Mouse (Mus musculus) liver, embryonic 13.5 days (tissue): ENCODE data around the gene Gpx4. TPM values are rescaled to one million over a fixed set of nuclear protein-coding genes. Genes with fewer than 3 reads are reported as not detected.

ENCODE experiments used
- ATAC-seq: fragments of 200-750 bp; cut with Nextera tagmentation; 2 replicates; pipeline ENCODE4 v1.8.0; 2017; ENCODE audit warnings: low read depth, mild to moderate bottlenecking, moderate number of reproducible peaks, moderate library complexity
- DNase-seq: peaks from one replicate; pipeline ENCODE4 v3.0.0; 2022
- H3K27ac ChIP-seq: fragments of 300-500 bp; sonication (generic); 2 replicates; pipeline ENCODE4 v1.5.1; 2015; ENCODE audit warnings: moderate library complexity, mild to moderate bottlenecking, inconsistent platforms
- H3K27me3 ChIP-seq: fragments of 300-500 bp; sonication (generic); 2 replicates; pipeline ENCODE4 v1.6.1; 2015; ENCODE audit warnings: mild to moderate bottlenecking, inconsistent platforms
- H3K36me3 ChIP-seq: fragments of 300-500 bp; sonication (generic); 2 replicates; pipeline ENCODE4 v1.6.1; 2015; ENCODE audit warnings: mild to moderate bottlenecking, inconsistent platforms
- H3K4me1 ChIP-seq: fragments of 300-500 bp; sonication (generic); replicated peaks from 2 replicates; pipeline ENCODE4 v1.6.1; 2015; ENCODE audit warnings: inconsistent platforms
- H3K4me2 ChIP-seq: fragments of 300-500 bp; sonication (generic); 2 replicates; pipeline ENCODE4 v1.6.1; 2015; ENCODE audit warnings: inconsistent platforms, mild to moderate bottlenecking, moderate library complexity
- H3K4me3 ChIP-seq: fragments of 300-500 bp; sonication (generic); replicated peaks from 2 replicates; pipeline ENCODE4 v1.5.1; 2015; ENCODE audit warnings: mild to moderate bottlenecking, inconsistent platforms
- H3K9ac ChIP-seq: fragments of 300-500 bp; sonication (generic); 2 replicates; pipeline ENCODE4 v1.6.1; 2015; ENCODE audit warnings: mild to moderate bottlenecking, inconsistent platforms
- H3K9me3 ChIP-seq: fragments of 300-500 bp; sonication (generic); replicated peaks from 2 replicates; pipeline ENCODE4 v1.6.1; 2016; ENCODE audit warnings: inconsistent platforms
- WGBS: fragments of 180-500 bp; shearing (Covaris S2); methylation state at CpG from one replicate; pipeline ENCODE4 v1.1.7; 2015; ENCODE audit not compliant: insufficient replicate concordance; 5-methylcytosine and 5-hydroxymethylcytosine counted together
- polyA plus RNA-seq: library from polyadenylated mRNA; unstranded; fragments of >200 nt; fragmentation: Nextera tagmentation; extraction: Ambion mirVana; gene quantifications from 2 replicates; pipeline ENCODE4 v1.2.1, GENCODE M21; 2015

Gene Gpx4
- polyA plus RNA-seq, 1 experiment from 2014 or later: 677 TPM

DNA sequence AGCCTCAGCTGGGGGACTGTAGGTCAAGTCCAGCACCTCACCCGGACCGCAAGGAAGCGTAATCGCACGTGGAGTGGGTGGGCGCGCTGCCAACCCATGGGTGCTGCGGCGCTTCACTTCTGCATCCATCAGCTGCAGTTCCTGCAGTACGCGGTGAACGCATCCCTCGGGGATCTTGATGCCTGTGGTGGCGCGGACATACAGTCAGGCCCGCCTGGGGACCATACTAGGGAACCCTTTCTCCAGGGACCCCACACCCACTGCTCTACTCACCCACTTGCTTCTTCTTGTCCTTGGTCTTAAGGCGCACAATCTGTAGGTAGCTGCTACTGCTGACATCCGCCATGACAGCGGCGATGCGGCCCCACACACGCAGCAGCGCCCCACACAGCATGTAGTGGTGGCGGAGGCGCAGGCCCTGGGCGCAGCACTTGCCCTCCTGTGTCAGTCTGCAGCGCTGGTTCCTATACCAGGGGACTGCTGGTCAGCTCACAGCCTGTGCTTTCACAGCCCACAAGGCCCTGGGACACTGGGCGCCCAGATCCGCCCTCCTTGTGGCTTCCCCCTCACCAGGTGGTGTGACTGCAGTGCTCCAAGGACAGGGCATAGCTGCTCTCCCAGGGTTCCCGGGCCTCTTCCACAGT lies 10.8 kb downstream of the Gpx4 start:
- no peak overlapping the region for H3K9ac ChIP-seq
- peaks cover 40% of the 10 kb centered on the region for H3K4me1 ChIP-seq
- H3K27ac ChIP-seq: peak overlapping the region; percentile 13; the same call in 1 of the 2 replicates
- H3K4me2 ChIP-seq: no peak overlapping the region
- WGBS: 88% methylated on average over 30 of the region's 30 CpGs
- ATAC-seq: no peak
- peaks cover 77% of the 10 kb centered on the region for H3K36me3 ChIP-seq
- no peaks in the 10 kb centered on the region for H3K9me3 ChIP-seq
- H3K4me3 ChIP-seq: no peak overlapping the region
- DNase-seq: no peak
- no peaks in the 10 kb centered on the region for H3K27me3 ChIP-seq

DNA sequence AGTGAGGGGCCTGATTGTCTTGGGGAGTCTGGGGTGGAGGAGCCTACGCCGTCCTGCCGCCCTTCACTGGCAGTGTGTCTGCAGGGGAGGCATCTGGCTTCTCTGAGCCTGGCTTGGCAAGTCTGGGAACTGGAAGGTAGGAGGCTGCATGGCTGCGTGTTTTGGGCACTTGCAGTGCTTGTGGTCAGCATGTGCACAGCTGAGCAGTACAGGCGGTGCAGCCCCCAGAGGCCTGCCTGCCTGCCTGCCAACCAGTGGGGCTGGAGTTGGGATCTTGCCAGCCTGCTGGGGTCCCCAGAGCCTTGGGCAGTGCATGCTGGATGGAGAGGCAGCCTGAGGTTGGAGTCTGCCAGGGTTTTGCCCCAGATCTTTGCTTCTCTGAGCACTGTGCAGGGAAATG lies 16.1 kb downstream of the Gpx4 start:
- peaks cover 95% of the 10 kb centered on the region for H3K36me3 ChIP-seq
- H3K4me3 ChIP-seq: no peak overlapping the region
- H3K27ac ChIP-seq: no peak overlapping the region
- DNase-seq (no peak), ATAC-seq (no peak)
- H3K4me1 ChIP-seq: peaks cover 3% of the 10 kb centered on the region
- H3K9me3 ChIP-seq: no peaks in the 10 kb centered on the region
- 0 out of 2 replicates have a peak overlapping the region, but pooled peaks have one; percentile 26 for H3K9ac ChIP-seq
- H3K27me3 ChIP-seq: no peaks in the 10 kb centered on the region
- no peak overlapping the region for H3K4me2 ChIP-seq
- WGBS: 92% methylated on average over 5 of the region's 5 CpGs

DNA sequence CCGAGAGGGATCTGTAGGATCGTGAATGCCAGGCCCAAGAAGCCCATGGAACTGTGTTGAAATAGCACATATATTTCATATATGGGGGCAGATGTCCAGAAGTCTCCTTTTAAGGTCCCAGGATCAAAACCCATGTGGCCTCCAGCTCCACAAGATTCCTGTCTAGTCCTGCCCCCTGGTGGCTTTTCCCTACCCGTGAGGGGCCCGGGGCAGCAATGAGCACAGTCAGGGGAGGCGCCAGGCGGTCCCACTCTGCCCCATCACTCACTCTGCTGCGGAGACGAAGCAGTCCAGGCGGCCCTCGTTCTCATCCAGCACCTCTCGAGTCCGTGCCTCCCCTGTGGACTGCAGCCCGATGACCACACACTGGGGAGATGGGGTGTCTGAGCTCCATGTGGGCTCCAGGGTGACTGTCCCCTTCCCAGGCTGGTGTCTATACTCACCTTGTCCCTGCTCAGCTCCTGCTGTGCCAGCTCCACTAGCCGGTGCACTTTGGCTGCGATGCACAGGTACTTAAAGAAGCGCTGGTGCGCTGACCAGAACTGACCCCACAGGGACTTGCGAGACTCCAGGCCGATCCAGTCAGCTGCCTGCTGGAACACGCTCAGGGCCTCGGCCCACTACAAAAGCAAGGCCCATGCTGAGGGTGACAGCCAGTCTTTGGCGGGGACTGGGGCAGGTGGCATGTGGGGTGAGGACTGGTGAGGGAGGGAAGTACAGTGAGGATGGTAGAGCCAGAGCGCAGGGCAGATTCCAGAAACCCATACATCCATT lies 17.1 kb downstream of the Gpx4 start:
- WGBS: 86% methylated on average over 23 of the region's 23 CpGs
- Histone ChIP-seq H3K9me3 (no peaks in the 10 kb centered on the region), H3K27me3 (no peaks in the 10 kb centered on the region), H3K4me1 (peaks cover 3% of the 10 kb centered on the region; the same call in 1 of the 2 replicates), H3K9ac (no peak overlapping the region), H3K36me3 (peaks cover 91% of the 10 kb centered on the region), H3K4me2 (no peak overlapping the region), H3K4me3 (no peak overlapping the region), H3K27ac (no peak overlapping the region; the same call in 1 of the 2 replicates)
- DNase-seq: no peak
- ATAC-seq: no peak

DNA sequence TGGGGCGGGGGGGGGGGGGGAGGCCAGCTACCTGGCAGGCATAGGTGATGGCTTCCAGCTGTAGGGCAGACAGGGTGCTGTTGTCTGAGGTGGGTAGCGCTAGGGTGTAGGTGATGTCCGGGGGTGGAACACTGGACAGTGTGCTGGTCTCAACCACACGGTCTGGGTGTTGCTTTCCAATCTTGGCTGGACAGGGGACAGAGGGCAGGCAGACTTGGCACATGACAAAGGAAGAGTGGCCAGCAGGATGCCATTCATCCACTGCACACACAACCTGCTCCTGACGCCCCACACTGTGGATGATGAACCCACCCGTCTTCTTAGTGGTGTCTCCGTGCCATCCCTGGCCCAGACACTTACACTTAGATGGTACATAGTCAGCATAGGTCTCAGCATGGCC lies 22.3 kb downstream of the Gpx4 start:
- DNase-seq (no peak), ATAC-seq (no peak)
- H3K27me3 ChIP-seq: no peaks in the 10 kb centered on the region
- peaks cover 60% of the 10 kb centered on the region for H3K36me3 ChIP-seq
- H3K4me3 ChIP-seq: no peak overlapping the region
- H3K9me3 ChIP-seq: no peaks in the 10 kb centered on the region
- 87% methylated on average over 6 of the region's 7 CpGs for WGBS
- no peak overlapping the region for H3K4me2 ChIP-seq
- no peak overlapping the region for H3K9ac ChIP-seq
- no peak overlapping the region for H3K27ac ChIP-seq
- H3K4me1 ChIP-seq: peaks cover 50% of the 10 kb centered on the region

DNA sequence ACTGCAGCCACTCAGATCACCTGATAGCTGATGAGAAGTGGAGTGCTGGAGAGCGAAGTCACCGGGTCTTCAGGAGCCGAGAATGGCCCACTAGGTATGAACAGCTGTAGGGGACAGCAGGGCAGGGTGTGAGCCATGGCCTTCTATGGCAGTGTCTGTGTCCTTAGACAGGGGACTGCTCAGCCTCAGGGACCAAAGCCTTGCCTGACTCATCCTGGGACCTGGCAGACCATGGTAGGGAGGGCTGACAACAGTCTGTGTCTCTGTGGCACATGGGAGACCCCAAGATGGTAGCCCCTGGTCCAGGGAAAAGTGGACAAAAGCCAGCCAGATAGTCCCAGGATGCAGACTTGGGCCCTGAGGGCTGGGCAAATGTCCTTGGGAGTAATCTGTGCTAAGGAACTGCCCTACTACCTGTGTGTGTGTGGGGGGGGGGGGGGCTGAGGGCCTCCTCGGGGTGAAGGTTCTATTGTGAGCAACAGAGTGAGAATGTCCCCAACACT lies 23.0 kb downstream of the Gpx4 start:
- no peak overlapping the region for H3K4me3 ChIP-seq
- H3K4me1 ChIP-seq: peaks cover 58% of the 10 kb centered on the region
- H3K9ac ChIP-seq: no peak overlapping the region; the same call in 1 of the 2 replicates
- WGBS: 83% methylated on average over 4 of the region's 4 CpGs
- ATAC-seq: no peak
- no peaks in the 10 kb centered on the region for H3K9me3 ChIP-seq
- no peaks in the 10 kb centered on the region for H3K27me3 ChIP-seq
- H3K36me3 ChIP-seq: peaks cover 53% of the 10 kb centered on the region
- no peak for DNase-seq
- H3K27ac ChIP-seq: peak overlapping the region; percentile 97
- H3K4me2 ChIP-seq: no peak overlapping the region

DNA sequence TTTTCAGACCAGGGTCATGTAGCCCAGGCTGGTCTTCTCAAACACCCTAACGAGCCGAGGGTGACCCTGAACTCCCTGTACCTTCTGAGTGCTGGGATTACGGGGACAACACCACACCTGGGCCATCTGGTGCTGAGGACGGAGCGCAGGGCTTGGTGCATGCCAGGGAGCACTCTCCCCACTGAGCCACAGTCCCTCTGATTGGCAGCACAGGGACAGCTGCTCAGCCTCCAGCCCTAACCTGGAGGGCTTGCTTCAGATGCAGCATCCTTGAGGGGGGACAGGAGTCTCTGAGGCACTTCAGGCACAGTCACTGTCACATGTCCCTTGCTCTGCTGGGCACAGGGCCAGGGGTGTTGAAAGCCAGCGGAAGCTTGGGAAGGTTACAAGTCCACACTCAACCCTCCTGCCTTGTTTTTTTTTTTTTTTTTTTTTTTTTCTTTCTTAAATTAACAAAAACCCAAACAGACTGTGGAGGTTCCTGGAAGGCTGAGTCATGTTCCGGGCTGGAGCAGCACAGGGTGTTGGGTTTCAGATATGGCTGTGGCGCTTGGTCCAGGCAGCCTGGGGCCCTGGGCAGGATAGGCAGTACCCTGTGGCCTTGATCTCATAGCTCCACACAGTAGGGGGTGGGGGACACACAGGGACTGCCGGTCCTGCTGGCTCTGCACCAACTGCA lies 24.0 kb downstream of the Gpx4 start:
- peaks cover 68% of the 10 kb centered on the region for H3K4me1 ChIP-seq
- H3K9ac ChIP-seq: peak overlapping the region; percentile 66
- H3K36me3 ChIP-seq: peaks cover 47% of the 10 kb centered on the region
- H3K4me3 ChIP-seq: no peak overlapping the region; the same call in 1 of the 2 replicates
- DNase-seq (peak; percentile 81), ATAC-seq (peak; percentile 95)
- peak overlapping the region; percentile 54 for H3K4me2 ChIP-seq
- 50% methylated on average over 9 of the region's 9 CpGs for whole genome bisulfite sequencing
- H3K27ac ChIP-seq: peak overlapping the region; percentile 97
- H3K9me3 ChIP-seq: no peaks in the 10 kb centered on the region
- no peaks in the 10 kb centered on the region for H3K27me3 ChIP-seq

DNA sequence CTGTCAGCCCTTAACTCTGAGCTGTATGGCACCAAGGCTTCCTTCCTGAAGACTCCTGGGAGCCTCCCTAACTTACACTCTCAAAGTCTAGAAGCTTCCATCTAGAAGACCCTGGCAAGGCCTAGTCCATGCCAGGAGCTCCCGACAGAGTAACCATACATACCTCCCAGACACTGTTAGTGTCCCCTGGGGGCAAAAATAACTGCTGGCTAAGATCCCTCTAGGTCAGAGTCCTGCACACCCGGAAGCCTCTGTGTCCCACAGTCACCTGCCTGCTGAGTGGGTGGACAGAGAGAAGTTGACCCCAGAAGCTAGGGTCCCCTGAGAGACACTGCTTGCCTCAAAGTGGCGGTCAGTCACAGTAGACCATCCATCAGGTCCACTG lies 24.5 kb downstream of the Gpx4 start:
- Histone ChIP-seq H3K36me3 (peaks cover 42% of the 10 kb centered on the region), H3K27ac (peak overlapping the region; percentile 97), H3K4me3 (no peak overlapping the region), H3K4me2 (peak overlapping the region; percentile 54), H3K4me1 (peaks cover 73% of the 10 kb centered on the region), H3K9me3 (no peaks in the 10 kb centered on the region), H3K9ac (peak overlapping the region; percentile 66), H3K27me3 (no peaks in the 10 kb centered on the region)
- WGBS: 65% methylated on average over 3 of the region's 3 CpGs
- DNase-seq (no peak), ATAC-seq (peak; percentile 11)

DNA sequence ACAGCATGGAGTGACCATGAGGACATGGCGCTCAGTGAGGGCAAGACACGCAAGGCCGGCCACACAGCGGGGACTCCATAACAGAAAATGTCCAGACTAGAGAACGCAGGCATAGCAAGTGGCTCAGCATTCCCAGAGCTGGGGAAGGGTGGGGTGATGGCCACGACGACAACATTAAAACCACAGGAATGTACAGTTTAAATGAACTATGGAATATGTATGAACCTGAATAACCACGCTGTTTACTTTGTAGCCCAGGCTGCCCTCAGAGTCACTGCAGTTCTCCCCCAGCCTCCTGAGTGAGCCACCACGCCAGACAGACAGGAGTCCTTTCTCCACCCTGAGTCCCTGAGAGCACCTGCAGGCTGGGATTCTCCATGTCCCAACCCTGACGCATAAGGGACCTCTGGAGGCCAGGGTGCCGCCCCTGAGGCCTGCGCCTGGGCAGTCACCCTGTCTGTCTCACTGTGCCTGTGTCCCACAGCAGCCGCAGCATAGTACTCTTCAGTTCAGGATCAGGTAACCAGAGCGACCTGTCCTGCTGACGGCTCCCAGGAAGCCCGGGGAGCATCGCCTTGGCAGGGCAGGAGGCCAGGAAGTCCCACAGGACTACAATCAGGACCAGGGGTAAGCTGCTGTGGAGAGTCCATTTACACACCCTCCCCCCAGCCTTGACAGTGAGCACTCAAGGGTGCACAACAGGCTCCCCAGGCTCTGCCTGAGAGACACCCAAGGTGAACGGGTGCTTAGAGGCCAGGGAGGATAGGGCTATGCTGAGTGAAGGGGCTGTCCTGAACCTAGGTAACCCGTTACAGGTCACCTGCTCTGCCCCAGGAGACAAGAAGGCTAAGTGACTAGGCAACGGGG lies 25.9 kb downstream of the Gpx4 start:
- Histone ChIP-seq H3K4me1 (peaks cover 80% of the 10 kb centered on the region), H3K4me3 (no peak overlapping the region), H3K27me3 (no peaks in the 10 kb centered on the region), H3K27ac (peak overlapping the region; percentile 97), H3K36me3 (peaks cover 36% of the 10 kb centered on the region), H3K9me3 (no peaks in the 10 kb centered on the region), H3K4me2 (no peak overlapping the region), H3K9ac (peak overlapping the region; percentile 23)
- ATAC-seq (no peak), DNase-seq (no peak)
- 85% methylated on average over 20 of the region's 20 CpGs for whole genome bisulfite sequencing

DNA sequence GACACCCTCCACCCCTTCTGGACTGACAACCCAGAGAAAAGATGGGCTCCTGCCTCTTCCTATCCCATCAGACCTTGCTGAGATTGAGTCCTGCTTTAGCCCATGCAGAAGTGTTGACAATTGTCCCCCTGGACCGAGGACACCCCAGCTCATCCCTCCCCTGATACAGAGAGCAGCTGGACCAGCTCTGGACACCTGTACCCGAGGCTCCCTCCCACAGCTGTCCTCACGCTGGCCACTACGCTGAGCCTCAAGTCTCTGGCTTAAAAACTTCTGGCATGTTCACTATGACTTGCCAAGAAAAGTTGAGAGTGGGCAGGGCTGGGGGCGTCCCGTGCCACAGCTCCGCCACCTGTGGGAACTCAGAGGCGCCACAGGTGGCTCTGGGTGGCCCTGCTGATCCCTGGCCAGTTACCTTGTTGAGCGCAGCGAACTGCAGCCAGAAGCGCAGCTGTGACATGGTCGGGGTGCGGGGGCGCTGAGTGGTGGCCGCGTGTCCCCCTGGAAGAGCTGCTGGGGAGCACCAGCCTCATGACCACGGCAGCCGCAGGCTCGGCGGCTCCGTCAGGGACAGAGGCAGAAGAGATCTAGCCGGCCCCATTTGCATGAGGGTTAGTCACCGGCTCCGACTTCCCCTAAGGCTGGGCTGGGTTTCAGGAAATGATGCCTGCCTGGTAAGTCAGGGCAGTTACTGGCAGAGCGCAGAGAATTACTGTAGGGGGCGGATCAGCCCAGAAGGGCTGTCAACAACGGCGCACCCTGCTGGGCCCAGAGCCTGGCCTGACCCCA lies 28.0 kb downstream of the Gpx4 start:
- DNase-seq (peak; percentile 50), ATAC-seq (peak; percentile 8; the same call in 1 of the 2 replicates)
- no peaks in the 10 kb centered on the region for H3K27me3 ChIP-seq
- H3K4me2 ChIP-seq: peak overlapping the region; percentile 51
- H3K4me3 ChIP-seq: peak overlapping the region; percentile 33
- peak overlapping the region; percentile 59 for H3K9ac ChIP-seq
- peak overlapping the region; percentile 68 for H3K27ac ChIP-seq
- WGBS: 20% methylated on average over 28 of the region's 28 CpGs
- peaks cover 40% of the 10 kb centered on the region for H3K36me3 ChIP-seq
- peaks cover 90% of the 10 kb centered on the region for H3K4me1 ChIP-seq
- H3K9me3 ChIP-seq: no peaks in the 10 kb centered on the region

DNA sequence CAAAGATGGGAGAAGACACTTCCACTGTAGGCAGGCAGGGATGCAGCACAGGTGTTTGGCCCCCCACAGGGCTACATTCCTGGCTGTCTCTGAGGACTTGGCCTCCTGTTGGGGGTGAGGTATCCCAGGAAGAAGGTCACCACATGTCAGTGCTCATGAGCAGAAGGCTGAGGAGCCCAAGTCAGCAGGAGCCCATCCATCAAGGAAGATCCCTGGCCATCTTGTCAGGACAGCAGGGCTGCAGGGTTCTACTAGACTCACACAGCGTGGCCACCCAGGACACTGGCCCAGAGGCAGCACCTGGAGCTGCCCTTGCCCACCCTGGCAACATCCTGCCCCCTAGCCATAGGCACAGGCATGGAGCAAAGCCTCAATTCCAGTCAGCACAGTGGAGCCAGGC lies 29.0 kb downstream of the Gpx4 start:
- H3K9me3 ChIP-seq: no peaks in the 10 kb centered on the region
- H3K27ac ChIP-seq: peak overlapping the region; percentile 68; the same call in 1 of the 2 replicates
- H3K27me3 ChIP-seq: no peaks in the 10 kb centered on the region
- peaks cover 45% of the 10 kb centered on the region for H3K36me3 ChIP-seq
- no peak overlapping the region for H3K4me2 ChIP-seq
- H3K4me1 ChIP-seq: peaks cover 90% of the 10 kb centered on the region
- no peak for ATAC-seq
- DNase-seq: no peak
- H3K9ac ChIP-seq: no peak overlapping the region
- H3K4me3 ChIP-seq: no peak overlapping the region
- 76% methylated on average over 1 of the region's 1 CpGs for WGBS
